Mouse (Mus musculus): ENCODE data around the gene Ky. TPM values are rescaled to one million over a fixed set of nuclear protein-coding genes. Genes with fewer than 3 reads are reported as not detected.

Gene Ky
- polyA plus RNA-seq, 1 experiment from 2014 or later, result 0.05 TPM

- Histone ChIP-seq H3K9me3 (replicated peaks) (no peaks in the 10 kb centered on the region), H3K4me2 (no peak overlapping the region), H3K27ac (replicated peaks) (no peak overlapping the region), H3K9ac (no peak overlapping the region), H3K4me3 (replicated peaks) (no peak overlapping the region), H3K36me3 (replicated peaks) (no peaks in the 10 kb centered on the region), H3K27me3 (no peaks in the 10 kb centered on the region), H3K4me1 (replicated peaks) (no peaks in the 10 kb centered on the region)
- ATAC-seq (ENCODE audit: insufficient read depth), result no peak
- 78% methylated on average over 2 of the region's 2 CpGs for WGBS (ENCODE audit: insufficient replicate concordance)
Measured at GRCm38 (mm10) chr9:102493916-102494315, 11.6 kb upstream of the Ky start.

GRCm38 (mm10) chr9:102494454-102494853 lies 11.1 kb upstream of the Ky start:
- Histone ChIP-seq H3K9me3 (replicated peaks) (no peaks in the 10 kb centered on the region), H3K27ac (replicated peaks) (no peak overlapping the region), H3K27me3 (no peaks in the 10 kb centered on the region), H3K36me3 (replicated peaks) (no peaks in the 10 kb centered on the region), H3K4me1 (replicated peaks) (no peaks in the 10 kb centered on the region), H3K9ac (no peak overlapping the region), H3K4me2 (no peak overlapping the region), H3K4me3 (replicated peaks) (no peak overlapping the region)
- 52% methylated on average over 9 of the region's 9 CpGs for WGBS (ENCODE audit: insufficient replicate concordance)
- no peak for ATAC-seq (ENCODE audit: insufficient read depth)

GRCm38 (mm10) chr9:102495266-102495665 lies 10.3 kb upstream of the Ky start:
- Histone ChIP-seq H3K4me3 (replicated peaks) (no peak overlapping the region), H3K9me3 (replicated peaks) (no peaks in the 10 kb centered on the region), H3K36me3 (replicated peaks) (no peaks in the 10 kb centered on the region), H3K4me2 (no peak overlapping the region), H3K27me3 (no peaks in the 10 kb centered on the region), H3K27ac (replicated peaks) (no peak overlapping the region), H3K9ac (no peak overlapping the region), H3K4me1 (replicated peaks) (no peaks in the 10 kb centered on the region)
- ATAC-seq (ENCODE audit: insufficient read depth), result no peak
- WGBS (ENCODE audit: insufficient replicate concordance), result 56% methylated on average over 4 of the region's 4 CpGs

- no peaks in the 10 kb centered on the region for H3K27me3 ChIP-seq
- H3K9ac ChIP-seq, result no peak overlapping the region
- no peak overlapping the region for H3K4me2 ChIP-seq
- H3K36me3 ChIP-seq (replicated peaks), result no peaks in the 10 kb centered on the region
- no peak for ATAC-seq (ENCODE audit: insufficient read depth)
- H3K9me3 ChIP-seq (replicated peaks), result no peaks in the 10 kb centered on the region
- H3K4me1 ChIP-seq (replicated peaks), result no peaks in the 10 kb centered on the region
- WGBS (ENCODE audit: insufficient replicate concordance), result 61% methylated on average over 3 of the region's 3 CpGs
- H3K4me3 ChIP-seq (replicated peaks), result no peak overlapping the region
- H3K27ac ChIP-seq (replicated peaks), result no peak overlapping the region
Measured at GRCm38 (mm10) chr9:102496481-102497041, 9.0 kb upstream of the Ky start.

- Histone ChIP-seq H3K27ac (replicated peaks) (no peak overlapping the region), H3K4me3 (replicated peaks) (no peak overlapping the region), H3K36me3 (replicated peaks) (no peaks in the 10 kb centered on the region), H3K27me3 (no peaks in the 10 kb centered on the region), H3K4me2 (no peak overlapping the region), H3K9me3 (replicated peaks) (no peaks in the 10 kb centered on the region), H3K9ac (no peak overlapping the region), H3K4me1 (replicated peaks) (no peaks in the 10 kb centered on the region)
- ATAC-seq (ENCODE audit: insufficient read depth), result no peak
- 65% methylated on average over 9 of the region's 9 CpGs for WGBS (ENCODE audit: insufficient replicate concordance)
Measured at GRCm38 (mm10) chr9:102497089-102497690, 8.4 kb upstream of the Ky start.

GRCm38 (mm10) chr9:102497833-102498430 lies 7.6 kb upstream of the Ky start:
- no peak for ATAC-seq (ENCODE audit: insufficient read depth)
- H3K4me2 ChIP-seq, result no peak overlapping the region
- H3K27ac ChIP-seq (replicated peaks), result no peak overlapping the region
- H3K36me3 ChIP-seq (replicated peaks), result no peaks in the 10 kb centered on the region
- no peaks in the 10 kb centered on the region for H3K9me3 ChIP-seq (replicated peaks)
- no peak overlapping the region for H3K4me3 ChIP-seq (replicated peaks)
- no peaks in the 10 kb centered on the region for H3K4me1 ChIP-seq (replicated peaks)
- H3K9ac ChIP-seq, result no peak overlapping the region
- H3K27me3 ChIP-seq, result no peaks in the 10 kb centered on the region
- 64% methylated on average over 9 of the region's 9 CpGs for WGBS (ENCODE audit: insufficient replicate concordance)

GRCm38 (mm10) chr9:102498701-102499100 lies 6.8 kb upstream of the Ky start:
- H3K36me3 ChIP-seq (replicated peaks), result no peaks in the 10 kb centered on the region
- WGBS (ENCODE audit: insufficient replicate concordance), result 73% methylated on average over 6 of the region's 6 CpGs
- no peaks in the 10 kb centered on the region for H3K9me3 ChIP-seq (replicated peaks)
- no peaks in the 10 kb centered on the region for H3K4me1 ChIP-seq (replicated peaks)
- no peak overlapping the region for H3K27ac ChIP-seq (replicated peaks)
- H3K27me3 ChIP-seq, result no peaks in the 10 kb centered on the region
- no peak for ATAC-seq (ENCODE audit: insufficient read depth)
- H3K9ac ChIP-seq, result no peak overlapping the region
- H3K4me3 ChIP-seq (replicated peaks), result no peak overlapping the region
- no peak overlapping the region for H3K4me2 ChIP-seq

GRCm38 (mm10) chr9:102499266-102499665 lies 6.3 kb upstream of the Ky start:
- Histone ChIP-seq H3K9ac (no peak overlapping the region), H3K4me1 (replicated peaks) (no peaks in the 10 kb centered on the region), H3K4me2 (no peak overlapping the region), H3K4me3 (replicated peaks) (no peak overlapping the region), H3K9me3 (replicated peaks) (no peaks in the 10 kb centered on the region), H3K27me3 (no peaks in the 10 kb centered on the region), H3K36me3 (replicated peaks) (no peaks in the 10 kb centered on the region), H3K27ac (replicated peaks) (no peak overlapping the region)
- 63% methylated on average over 4 of the region's 4 CpGs for WGBS (ENCODE audit: insufficient replicate concordance)
- ATAC-seq (ENCODE audit: insufficient read depth), result no peak

GRCm38 (mm10) chr9:102499746-102500145 lies 5.8 kb upstream of the Ky start:
- no peaks in the 10 kb centered on the region for H3K9me3 ChIP-seq (replicated peaks)
- H3K27me3 ChIP-seq, result 0 out of 2 replicates have a peak, but pooled peaks cover under 1% of the 10 kb centered on the region
- no peak overlapping the region for H3K27ac ChIP-seq (replicated peaks)
- no peak for ATAC-seq (ENCODE audit: insufficient read depth)
- no peak overlapping the region for H3K4me3 ChIP-seq (replicated peaks)
- H3K9ac ChIP-seq, result no peak overlapping the region
- H3K4me2 ChIP-seq, result no peak overlapping the region
- H3K36me3 ChIP-seq (replicated peaks), result no peaks in the 10 kb centered on the region
- no peaks in the 10 kb centered on the region for H3K4me1 ChIP-seq (replicated peaks)

- no peaks in the 10 kb centered on the region for H3K36me3 ChIP-seq (replicated peaks)
- 52% methylated on average over 4 of the region's 4 CpGs for WGBS (ENCODE audit: insufficient replicate concordance)
Measured at GRCm38 (mm10) chr9:102501113-102501512, 4.4 kb upstream of the Ky start.

GRCm38 (mm10) chr9:102502015-102502633 lies 3.4 kb upstream of the Ky start:
- Histone ChIP-seq H3K36me3 (replicated peaks) (no peaks in the 10 kb centered on the region), H3K9me3 (replicated peaks) (no peaks in the 10 kb centered on the region), H3K27me3 (peaks cover 23% of the 10 kb centered on the region), H3K4me2 (no peak overlapping the region), H3K4me1 (replicated peaks) (no peaks in the 10 kb centered on the region), H3K9ac (no peak overlapping the region), H3K4me3 (replicated peaks) (no peak overlapping the region), H3K27ac (replicated peaks) (no peak overlapping the region)
- 59% methylated on average over 11 of the region's 11 CpGs for WGBS (ENCODE audit: insufficient replicate concordance)
- ATAC-seq (ENCODE audit: insufficient read depth), result no peak

More at GRCm38 (mm10) chr9:102501113-102501512, 4.4 kb upstream of the Ky start:
- no peak for ATAC-seq (ENCODE audit: insufficient read depth)
- Histone ChIP-seq H3K9me3 (replicated peaks) (no peaks in the 10 kb centered on the region), H3K27me3 (peaks cover 14% of the 10 kb centered on the region), H3K9ac (no peak overlapping the region), H3K4me1 (replicated peaks) (no peaks in the 10 kb centered on the region), H3K27ac (replicated peaks) (no peak overlapping the region), H3K4me3 (replicated peaks) (no peak overlapping the region), H3K4me2 (no peak overlapping the region)
